Mouse (Mus musculus) liver, postnatal 0 days (tissue): ENCODE measurements around the gene Col25a1.

Source experiments
- CTCF ChIP-seq: sonication (generic); IDR thresholded peaks from 2 replicates; pipeline ENCODE4 v1.5.1; 2016; ENCODE audit warnings: antibody characterized with exemption, low read depth
- EP300 ChIP-seq: IDR thresholded peaks from 2 replicates; pipeline ENCODE4 v1.6.1; 2016; ENCODE audit warnings: antibody characterized with exemption, low read depth, mild to moderate bottlenecking

DNA sequence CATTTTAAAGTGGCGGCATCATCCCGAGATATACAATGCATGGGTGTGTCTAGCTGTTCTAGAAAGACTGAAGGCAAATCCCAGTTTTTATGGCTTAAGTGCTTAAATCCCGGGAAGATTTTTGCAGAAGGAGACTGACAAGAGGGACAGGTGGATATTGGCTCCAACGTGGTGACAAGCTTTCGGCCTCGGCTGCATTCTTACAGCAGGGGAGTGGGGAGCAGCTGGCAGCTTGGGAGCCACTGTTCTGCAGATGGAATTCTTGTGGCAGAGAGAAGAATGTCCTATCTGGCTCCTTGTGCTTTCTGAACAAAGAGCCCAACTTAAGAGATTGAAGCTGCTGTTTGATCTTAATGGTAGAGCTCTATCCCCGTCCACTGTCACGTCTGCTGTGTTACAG lies 16.5 kb downstream of the Col25a1 start:
- no peak for TF ChIP-seq CTCF
- no peak for TF ChIP-seq EP300
